Mouse (Mus musculus): Measurements from ENCODE around the gene Gm49361.

DNA sequence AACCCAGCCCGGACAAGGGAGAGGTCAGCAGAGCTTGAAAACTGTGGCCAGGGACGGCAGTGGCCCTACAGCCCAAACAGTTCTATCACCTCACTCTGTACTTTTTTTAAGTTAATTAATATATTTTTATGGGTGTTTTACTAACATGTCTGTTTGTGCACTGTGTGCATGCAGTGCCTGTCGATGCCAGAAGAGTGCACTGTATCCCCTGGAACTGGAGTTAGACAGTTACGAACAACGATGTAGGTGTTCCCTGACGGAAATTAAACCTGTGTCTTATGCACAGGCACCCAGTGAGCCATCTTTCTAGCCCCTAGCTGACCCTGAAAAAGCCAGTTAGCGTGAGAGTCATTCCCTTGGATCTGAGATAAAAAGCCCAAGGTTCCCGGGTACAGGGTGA, 50.4 kb downstream of the Gm49361 start:
- TF ChIP-seq POLR2A (IDR thresholded peaks at IDR 0.05; ENCODE audit: borderline replicate concordance, extremely low read depth, low read depth, low read length), result no peak
- TF ChIP-seq CTCF (IDR thresholded peaks at IDR 0.05; ENCODE audit: insufficient read depth, low read length), result peak; percentile 45

All from lung, adult 2 months (tissue).